Mouse (Mus musculus) CH12.LX (cell line): ENCODE data around the gene Drc7.

Experiments
- CTCF ChIP-seq, 2 experiments: IDR thresholded peaks in 1 of 2; conservative IDR thresholded peaks in 1 of 2; 2 replicates each; pipeline ENCODE4 v1.5.1; 2011 to 2012; ENCODE audit warnings: low read depth in 2 of 2, low read length in 2 of 2, improper control_type of control experiment in 1 of 2, inconsistent platforms in 1 of 2, mild to moderate bottlenecking in 1 of 2, moderate library complexity in 1 of 2
- ETS1 ChIP-seq: conservative IDR thresholded peaks from 2 replicates; pipeline ENCODE4 v1.6.1; 2012; ENCODE audit warnings: low read depth, mild to moderate bottlenecking, inconsistent platforms, low read length, improper control_type of control experiment, moderate library complexity
- JUN ChIP-seq: IDR thresholded peaks from 2 replicates; pipeline ENCODE4 v1.6.1; 2011; ENCODE audit warnings: low read depth, mild to moderate bottlenecking, low read length, improper control_type of control experiment, moderate library complexity; ENCODE audit not compliant: insufficient read depth
- KAT2A ChIP-seq: IDR thresholded peaks from 2 replicates; pipeline ENCODE4 v1.6.1; 2012; ENCODE audit warnings: low read length, improper control_type of control experiment, inconsistent platforms; ENCODE audit not compliant: insufficient replicate concordance
- ZC3H11A ChIP-seq: IDR thresholded peaks from 2 replicates; pipeline ENCODE4 v1.6.1; 2012; ENCODE audit warnings: low read depth, mild to moderate bottlenecking, inconsistent platforms, low read length, improper control_type of control experiment

GRCm38 (mm10) chr8:95016684-95017083 is 38.2 kb upstream of the Drc7 start:
- TF ChIP-seq CTCF (conservative IDR thresholded peaks at IDR 0.05 in 1 of 2, IDR thresholded peaks at IDR 0.05 in 1 of 2; ENCODE audit: low read depth in 2 of 2, low read length in 2 of 2) (no peak), KAT2A (no peak), ETS1 (no peak), ZC3H11A (no peak), JUN (no peak)
